Mouse (Mus musculus) lung, postnatal 0 days (tissue): Measurements from ENCODE around the gene Wbp1l. TPM values are rescaled to one million over a fixed set of nuclear protein-coding genes. Genes with fewer than 3 reads are reported as not detected.

Experiments
- ATAC-seq: fragments of 200-750 bp; cut with Nextera tagmentation; 2 replicates; pipeline ENCODE4 v1.8.0; 2017; ENCODE audit warnings: moderate library complexity
- DNase-seq: peaks from one replicate; pipeline ENCODE4 v3.0.0-alpha.2; 2016; ENCODE audit warnings: low spot score
- H3K27ac ChIP-seq: fragments of 300-500 bp; sonication (generic); 2 replicates; pipeline ENCODE4 v1.5.1; 2014; ENCODE audit warnings: antibody characterized with exemption, mild to moderate bottlenecking, low read length, mixed read lengths
- H3K27me3 ChIP-seq: fragments of 300-500 bp; sonication (generic); replicated peaks from 2 replicates; pipeline ENCODE4 v1.6.1; 2014; ENCODE audit warnings: low read length, mixed read lengths; ENCODE audit not compliant: insufficient read depth
- H3K36me3 ChIP-seq: fragments of 300-500 bp; sonication (generic); 2 replicates; pipeline ENCODE4 v1.6.1; 2014; ENCODE audit warnings: low read length, mixed read lengths; ENCODE audit not compliant: insufficient read depth
- H3K4me1 ChIP-seq: fragments of 300-500 bp; sonication (generic); 2 replicates; pipeline ENCODE4 v1.6.1; 2014; ENCODE audit warnings: antibody characterized with exemption, low read depth, low read length, mixed read lengths; ENCODE audit not compliant: insufficient read depth
- H3K4me2 ChIP-seq: fragments of 300-500 bp; sonication (generic); replicated peaks from 2 replicates; pipeline ENCODE4 v1.6.1; 2014; ENCODE audit warnings: low read depth, mild to moderate bottlenecking, low read length, moderate library complexity, mixed read lengths
- H3K4me3 ChIP-seq: fragments of 300-500 bp; sonication (generic); 2 replicates; pipeline ENCODE4 v1.5.1; 2014; ENCODE audit warnings: low read depth, low read length
- H3K9ac ChIP-seq: fragments of 300-500 bp; sonication (generic); replicated peaks from 2 replicates; pipeline ENCODE4 v1.6.1; 2014; ENCODE audit warnings: low read depth, mild to moderate bottlenecking
- H3K9me3 ChIP-seq: fragments of 300-500 bp; sonication (generic); 2 replicates; pipeline ENCODE4 v1.6.1; 2016; ENCODE audit warnings: low read length, mixed read lengths
- CTCF ChIP-seq: IDR thresholded peaks from 2 replicates; pipeline ENCODE4 v1.5.1; 2016; ENCODE audit warnings: antibody characterized with exemption, mild to moderate bottlenecking
- EP300 ChIP-seq: IDR thresholded peaks from 2 replicates; pipeline ENCODE4 v1.6.1; 2016; ENCODE audit warnings: antibody characterized with exemption, mild to moderate bottlenecking, control low read depth
- WGBS: fragments of 180-500 bp; shearing (Covaris S2); extraction: QIAGEN DNeasy Blood & Tissue Kit; methylation state at CpG from one replicate; pipeline ENCODE4 v1.1.7; 2014; 5-methylcytosine and 5-hydroxymethylcytosine counted together
- polyA plus RNA-seq: library from polyadenylated mRNA; unstranded; fragments of >200 nt; fragmentation: Nextera tagmentation; extraction: Ambion mirVana; gene quantifications from 2 replicates; pipeline ENCODE4 v1.2.1, GENCODE M21; 2015

The Wbp1l gene
- polyA plus RNA-seq = 34.6 and 37.4 TPM in 2 replicates

DNA sequence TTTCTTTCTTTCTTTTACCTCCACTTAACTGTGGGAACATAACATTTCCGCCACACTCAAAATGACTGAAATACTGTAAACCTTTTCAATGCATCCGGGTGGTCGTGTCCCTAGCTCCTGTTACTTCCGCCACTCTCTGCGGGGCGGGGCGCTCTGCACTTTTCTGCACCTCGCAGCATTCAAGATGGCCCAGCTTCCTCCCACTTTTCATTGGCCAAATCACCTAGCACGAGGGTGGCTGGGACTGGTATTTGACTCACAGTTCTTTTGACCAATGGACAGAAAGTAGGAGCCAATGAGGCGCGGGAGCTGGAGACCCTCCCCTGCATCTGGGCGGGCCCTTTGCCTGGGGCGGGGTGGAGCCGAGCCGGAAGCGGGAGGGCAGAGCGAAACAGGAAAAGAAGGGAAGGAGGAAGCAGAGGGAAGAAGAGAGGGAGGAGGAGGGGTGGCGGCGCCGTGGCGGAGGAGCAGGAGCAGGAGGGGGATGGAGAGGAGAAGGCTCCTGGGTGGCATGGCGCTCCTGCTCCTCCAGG, at the start of gene Wbp1l:
Gene Wbp1l (plus strand): TSS at position 365 of the 533 bp plus-strand sequence.
- Histone ChIP-seq H3K36me3 (no peaks in the 10 kb centered on the region), H3K4me1 (peaks cover 7% of the 10 kb centered on the region; the same call in 1 of the 2 replicates), H3K27ac (peak within 1 kb of the TSS; percentile 85), H3K27me3 (no peaks in the 10 kb centered on the region), H3K4me3 (peak within 1 kb of the TSS; percentile 97), H3K9ac (peak within 1 kb of the TSS; percentile 83), H3K4me2 (peak within 1 kb of the TSS; percentile 77), H3K9me3 (no peaks in the 10 kb centered on the region)
- DNase-seq (peak; percentile 100), ATAC-seq (peak; percentile 99)
- WGBS = under 1% methylated on average over 19 of the region's 22 CpGs
- peak; percentile 75 for TF ChIP-seq EP300
- TF ChIP-seq CTCF = no peak

- Histone ChIP-seq H3K27ac (no peak overlapping the region), H3K9ac (no peak overlapping the region), H3K36me3 (no peaks in the 10 kb centered on the region), H3K27me3 (no peaks in the 10 kb centered on the region), H3K4me3 (no peak overlapping the region), H3K4me2 (no peak overlapping the region), H3K4me1 (peaks cover 4% of the 10 kb centered on the region; the same call in 1 of the 2 replicates), H3K9me3 (no peaks in the 10 kb centered on the region)
- TF ChIP-seq CTCF (no peak), EP300 (no peak)
- ATAC-seq = no peak
- 84% methylated on average over 4 of the region's 4 CpGs for WGBS
- DNase-seq = no peak
These were observed 48.5 kb upstream of the Wbp1l start for GRCm38 (mm10) chr19:46550385-46550784.

- H3K4me1 ChIP-seq = no peaks in the 10 kb centered on the region
- no peak for ATAC-seq
- WGBS = 78% methylated on average over 3 of the region's 4 CpGs
- H3K36me3 ChIP-seq = no peaks in the 10 kb centered on the region
- no peak for DNase-seq
- H3K9ac ChIP-seq = no peak overlapping the region
- H3K9me3 ChIP-seq = no peaks in the 10 kb centered on the region
- no peak overlapping the region for H3K4me3 ChIP-seq
- TF ChIP-seq EP300 (no peak), CTCF (no peak)
- no peak overlapping the region for H3K4me2 ChIP-seq
- H3K27me3 ChIP-seq = no peaks in the 10 kb centered on the region
- no peak overlapping the region for H3K27ac ChIP-seq
These were observed 46.4 kb upstream of the Wbp1l start for GRCm38 (mm10) chr19:46552496-46552895.

DNA sequence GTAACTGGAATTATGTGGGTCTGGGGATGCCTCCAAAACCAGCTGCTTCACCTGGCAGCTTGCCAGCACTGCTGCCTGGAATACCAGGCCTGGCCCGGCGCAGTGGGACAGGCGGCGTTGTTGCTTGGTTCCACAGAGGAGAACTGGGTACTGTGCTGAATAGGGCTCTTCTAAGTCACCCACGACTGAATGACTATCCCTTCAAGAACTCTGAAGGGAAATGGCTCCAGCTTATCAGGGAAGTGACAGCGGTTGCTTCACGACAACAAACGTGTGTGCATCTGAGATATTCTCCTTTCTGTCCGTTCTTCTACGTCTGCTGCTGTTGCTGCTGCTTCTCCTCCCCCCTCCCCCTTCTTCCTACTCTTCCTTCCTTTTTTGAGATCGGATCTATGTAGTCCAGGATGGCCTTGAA, 45.3 kb upstream of the Wbp1l start:
- Histone ChIP-seq H3K9me3 (no peaks in the 10 kb centered on the region), H3K36me3 (no peaks in the 10 kb centered on the region), H3K9ac (no peak overlapping the region), H3K4me3 (no peak overlapping the region), H3K27ac (no peak overlapping the region), H3K4me1 (no peaks in the 10 kb centered on the region), H3K4me2 (no peak overlapping the region), H3K27me3 (no peaks in the 10 kb centered on the region)
- DNase-seq (peak; percentile 73), ATAC-seq (peak; percentile 77)
- TF ChIP-seq CTCF = no peak
- TF ChIP-seq EP300 = no peak
- 36% methylated on average over 11 of the region's 11 CpGs for WGBS

- Histone ChIP-seq H3K36me3 (no peaks in the 10 kb centered on the region), H3K27me3 (no peaks in the 10 kb centered on the region), H3K4me2 (no peak overlapping the region), H3K4me1 (no peaks in the 10 kb centered on the region), H3K9me3 (no peaks in the 10 kb centered on the region), H3K9ac (no peak overlapping the region), H3K27ac (no peak overlapping the region), H3K4me3 (no peak overlapping the region)
- DNase-seq = no peak
- ATAC-seq = no peak
- TF ChIP-seq CTCF (peak; percentile 32), EP300 (no peak)
- WGBS = 76% methylated on average over 8 of the region's 8 CpGs
These were observed 40.9 kb upstream of the Wbp1l start for GRCm38 (mm10) chr19:46558009-46558408.

GRCm38 (mm10) chr19:46558631-46559030, 40.3 kb upstream of the Wbp1l start:
- Histone ChIP-seq H3K9ac (no peak overlapping the region), H3K4me2 (no peak overlapping the region), H3K4me1 (no peaks in the 10 kb centered on the region), H3K27me3 (no peaks in the 10 kb centered on the region), H3K9me3 (no peaks in the 10 kb centered on the region), H3K36me3 (no peaks in the 10 kb centered on the region), H3K27ac (no peak overlapping the region), H3K4me3 (no peak overlapping the region)
- peak; percentile 74 for DNase-seq
- ATAC-seq = peak; percentile 81
- WGBS = 53% methylated on average over 12 of the region's 12 CpGs
- no peak for TF ChIP-seq EP300
- TF ChIP-seq CTCF = no peak
